Mouse (Mus musculus) kidney, embryonic 16.5 days (tissue): ENCODE results near the gene Serpinb6a. TPM values are rescaled to one million over a fixed set of nuclear protein-coding genes. Genes with fewer than 3 reads are reported as not detected.
A peak's percentile ranks its signal among the peaks of the same experiment; 100 is the strongest.

Source experiments
- ATAC-seq: fragments of 200-750 bp; cut with Nextera tagmentation; 2 replicates; pipeline ENCODE4 v1.8.0; 2017; ENCODE audit warnings: moderate TSS enrichment; ENCODE audit not compliant: low FRiP score, low TSS enrichment
- H3K27ac ChIP-seq: fragments of 300-500 bp; sonication (generic); 2 replicates; pipeline ENCODE4 v1.5.1; 2014; ENCODE audit warnings: low read length
- H3K27me3 ChIP-seq: fragments of 300-500 bp; sonication (generic); 2 replicates; pipeline ENCODE4 v1.6.1; 2014; ENCODE audit warnings: low read length, control low read depth, mixed read lengths; ENCODE audit not compliant: insufficient read depth
- H3K36me3 ChIP-seq: fragments of 300-500 bp; sonication (generic); 2 replicates; pipeline ENCODE4 v1.6.1; 2014; ENCODE audit warnings: low read length, control low read depth, mixed read lengths; ENCODE audit not compliant: insufficient read depth
- H3K4me1 ChIP-seq: fragments of 300-500 bp; sonication (generic); 2 replicates; pipeline ENCODE4 v1.6.1; 2014; ENCODE audit warnings: low read length, control low read depth, mixed read lengths; ENCODE audit not compliant: insufficient read depth
- H3K4me2 ChIP-seq: fragments of 300-500 bp; sonication (generic); replicated peaks from 2 replicates; pipeline ENCODE4 v1.6.1; 2014; ENCODE audit warnings: low read depth, low read length
- H3K4me3 ChIP-seq: fragments of 300-500 bp; sonication (generic); 2 replicates; pipeline ENCODE4 v1.5.1; 2014; ENCODE audit warnings: mild to moderate bottlenecking, low read length
- H3K9ac ChIP-seq: fragments of 300-500 bp; sonication (generic); replicated peaks from 2 replicates; pipeline ENCODE4 v1.6.1; 2014; ENCODE audit warnings: low read length
- H3K9me3 ChIP-seq: fragments of 300-500 bp; sonication (generic); 2 replicates; pipeline ENCODE4 v1.6.1; 2016; ENCODE audit warnings: low read length, control low read depth
- WGBS: fragments of 180-500 bp; shearing (Covaris S2); extraction: QIAGEN DNeasy Blood & Tissue Kit; methylation state at CpG from one replicate; pipeline ENCODE4 v1.1.7; 2014; 5-methylcytosine and 5-hydroxymethylcytosine counted together
- polyA plus RNA-seq: library from polyadenylated mRNA; unstranded; fragments of >200 nt; fragmentation: Nextera tagmentation; extraction: Ambion mirVana; gene quantifications from 2 replicates; pipeline ENCODE4 v1.2.1, GENCODE M21; 2015

Gene Serpinb6a
- polyA plus RNA-seq = 66.7 and 72.8 TPM in 2 replicates

GRCm38 (mm10) chr13:34002058-34003006 is at the start of gene Serpinb6a, which contains the start of gene Ripk1:
Gene Serpinb6a (minus strand): TSS chr13:34002794.
Gene Ripk1 (plus strand): TSS chr13:34002363.
- Histone ChIP-seq H3K9ac (peak within 1 kb of the TSS; percentile 91), H3K36me3 (no peaks in the 10 kb centered on the region), H3K4me2 (peak within 1 kb of the TSS; percentile 97), H3K4me1 (peaks cover 11% of the 10 kb centered on the region), H3K27me3 (no peaks in the 10 kb centered on the region), H3K27ac (peak within 1 kb of the TSS; percentile 91), H3K4me3 (peak within 1 kb of the TSS; percentile 97), H3K9me3 (no peaks in the 10 kb centered on the region)
- peak; percentile 100 for ATAC-seq
- under 1% methylated on average over 88 of the region's 92 CpGs for WGBS

GRCm38 (mm10) chr13:34051692-34052091 is 49.1 kb upstream of the Serpinb6a start:
- no peaks in the 10 kb centered on the region for H3K9me3 ChIP-seq
- H3K4me3 ChIP-seq = no peak overlapping the region
- H3K4me2 ChIP-seq = no peak overlapping the region
- peaks cover 11% of the 10 kb centered on the region for H3K4me1 ChIP-seq
- ATAC-seq = no peak
- H3K27me3 ChIP-seq = no peaks in the 10 kb centered on the region
- peaks cover 14% of the 10 kb centered on the region for H3K36me3 ChIP-seq
- WGBS = 98% methylated on average over 3 of the region's 3 CpGs
- no peak overlapping the region for H3K27ac ChIP-seq
- H3K9ac ChIP-seq = no peak overlapping the region

GRCm38 (mm10) chr13:34050479-34050878 is 47.9 kb upstream of the Serpinb6a start:
- 90% methylated on average over 8 of the region's 8 CpGs for whole genome bisulfite sequencing
- H3K36me3 ChIP-seq = peaks cover 9% of the 10 kb centered on the region
- H3K9ac ChIP-seq = no peak overlapping the region
- no peak overlapping the region for H3K27ac ChIP-seq
- H3K4me2 ChIP-seq = no peak overlapping the region
- peaks cover 11% of the 10 kb centered on the region for H3K4me1 ChIP-seq
- H3K27me3 ChIP-seq = no peaks in the 10 kb centered on the region
- H3K9me3 ChIP-seq = no peaks in the 10 kb centered on the region
- H3K4me3 ChIP-seq = no peak overlapping the region
- ATAC-seq = no peak

GRCm38 (mm10) chr13:34047526-34047925 is 44.9 kb upstream of the Serpinb6a start:
- 93% methylated on average over 3 of the region's 3 CpGs for WGBS
- peaks cover 9% of the 10 kb centered on the region for H3K36me3 ChIP-seq
- ATAC-seq = no peak
- no peaks in the 10 kb centered on the region for H3K4me1 ChIP-seq
- no peaks in the 10 kb centered on the region for H3K27me3 ChIP-seq
- no peaks in the 10 kb centered on the region for H3K9me3 ChIP-seq
- H3K9ac ChIP-seq = no peak overlapping the region
- H3K27ac ChIP-seq = no peak overlapping the region
- H3K4me2 ChIP-seq = no peak overlapping the region
- no peak overlapping the region for H3K4me3 ChIP-seq

GRCm38 (mm10) chr13:34046421-34047012 is 43.9 kb upstream of the Serpinb6a start:
- no peaks in the 10 kb centered on the region for H3K27me3 ChIP-seq
- H3K4me2 ChIP-seq = no peak overlapping the region
- H3K9ac ChIP-seq = no peak overlapping the region
- no peak overlapping the region for H3K4me3 ChIP-seq
- ATAC-seq = peak; percentile 93
- H3K36me3 ChIP-seq = peaks cover 9% of the 10 kb centered on the region; the same call in 1 of the 2 replicates
- no peaks in the 10 kb centered on the region for H3K9me3 ChIP-seq
- WGBS = 39% methylated on average over 11 of the region's 11 CpGs
- H3K27ac ChIP-seq = no peak overlapping the region
- H3K4me1 ChIP-seq = no peaks in the 10 kb centered on the region

- no peak overlapping the region for H3K4me3 ChIP-seq
- peak; percentile 74 for ATAC-seq
- 0 out of 2 replicates have a peak overlapping the region, but pooled peaks have one; percentile 27 for H3K27ac ChIP-seq
- 59% methylated on average over 5 of the region's 5 CpGs for WGBS
- H3K4me2 ChIP-seq = no peak overlapping the region
- H3K27me3 ChIP-seq = no peaks in the 10 kb centered on the region
- H3K36me3 ChIP-seq = peaks cover 9% of the 10 kb centered on the region; the same call in 1 of the 2 replicates
- no peak overlapping the region for H3K9ac ChIP-seq
- H3K4me1 ChIP-seq = no peaks in the 10 kb centered on the region
- no peaks in the 10 kb centered on the region for H3K9me3 ChIP-seq
These were observed 43.1 kb upstream of the Serpinb6a start for GRCm38 (mm10) chr13:34045511-34046249.

- Histone ChIP-seq H3K9ac (no peak overlapping the region), H3K4me3 (no peak overlapping the region), H3K4me1 (peaks cover 7% of the 10 kb centered on the region), H3K4me2 (no peak overlapping the region), H3K36me3 (peaks cover 9% of the 10 kb centered on the region; the same call in 1 of the 2 replicates), H3K27ac (no peak overlapping the region), H3K27me3 (no peaks in the 10 kb centered on the region), H3K9me3 (no peaks in the 10 kb centered on the region)
- 76% methylated on average over 7 of the region's 7 CpGs for WGBS
- no peak for ATAC-seq
These were observed 41.3 kb upstream of the Serpinb6a start for GRCm38 (mm10) chr13:34043716-34044393.

- Histone ChIP-seq H3K4me3 (no peak overlapping the region), H3K9me3 (no peaks in the 10 kb centered on the region), H3K4me2 (no peak overlapping the region), H3K27ac (no peak overlapping the region), H3K36me3 (no peaks in the 10 kb centered on the region), H3K4me1 (peaks cover 21% of the 10 kb centered on the region), H3K27me3 (no peaks in the 10 kb centered on the region), H3K9ac (no peak overlapping the region)
- ATAC-seq = no peak
- 89% methylated on average over 3 of the region's 3 CpGs for WGBS
These were observed 37.5 kb upstream of the Serpinb6a start for GRCm38 (mm10) chr13:34040091-34040490.

GRCm38 (mm10) chr13:34038901-34039341 is 36.3 kb upstream of the Serpinb6a start:
- ATAC-seq = peak; percentile 47; the same call in 1 of the 2 replicates
- WGBS = 24% methylated on average over 8 of the region's 8 CpGs
- Histone ChIP-seq H3K4me3 (peak overlapping the region; percentile 78), H3K27me3 (no peaks in the 10 kb centered on the region), H3K4me2 (peak overlapping the region; percentile 80), H3K36me3 (peaks cover 2% of the 10 kb centered on the region; the same call in 1 of the 2 replicates), H3K9ac (peak overlapping the region; percentile 9), H3K27ac (peak overlapping the region; percentile 90), H3K4me1 (peaks cover 21% of the 10 kb centered on the region), H3K9me3 (no peaks in the 10 kb centered on the region)
